Mouse (Mus musculus) hematopoietic stem cell, adult 5-6 weeks (primary cell): ENCODE data around the gene Slc6a15. TPM values are rescaled to one million over a fixed set of nuclear protein-coding genes. Genes with fewer than 3 reads are reported as not detected.

Experiments used
- ATAC-seq, 2 experiments: fragments of 125-278 bp in 1 of 2; replicated peaks in 1 of 2; 2 replicates each; pipeline ENCODE4 v1.8.0; 2016 to 2017; ENCODE audit warnings: inconsistent platforms in 2 of 2, mild to moderate bottlenecking in 2 of 2, moderate number of reproducible peaks in 2 of 2, low read depth in 1 of 2, moderate TSS enrichment in 1 of 2; ENCODE audit not compliant: low FRiP score in 2 of 2, poor library complexity in 2 of 2, severe bottlenecking in 2 of 2, insufficient read depth in 1 of 2, low TSS enrichment in 1 of 2
- total RNA-seq: library from RNA; stranded (forward); fragments of 172-1452, 232-1000 nt; gene quantifications from 2 replicates; pipeline ENCODE4 v1.2.3, GENCODE M21; 2017

Gene Slc6a15
- 8.2 and 16.2 TPM in 2 replicates for total RNA-seq

DNA sequence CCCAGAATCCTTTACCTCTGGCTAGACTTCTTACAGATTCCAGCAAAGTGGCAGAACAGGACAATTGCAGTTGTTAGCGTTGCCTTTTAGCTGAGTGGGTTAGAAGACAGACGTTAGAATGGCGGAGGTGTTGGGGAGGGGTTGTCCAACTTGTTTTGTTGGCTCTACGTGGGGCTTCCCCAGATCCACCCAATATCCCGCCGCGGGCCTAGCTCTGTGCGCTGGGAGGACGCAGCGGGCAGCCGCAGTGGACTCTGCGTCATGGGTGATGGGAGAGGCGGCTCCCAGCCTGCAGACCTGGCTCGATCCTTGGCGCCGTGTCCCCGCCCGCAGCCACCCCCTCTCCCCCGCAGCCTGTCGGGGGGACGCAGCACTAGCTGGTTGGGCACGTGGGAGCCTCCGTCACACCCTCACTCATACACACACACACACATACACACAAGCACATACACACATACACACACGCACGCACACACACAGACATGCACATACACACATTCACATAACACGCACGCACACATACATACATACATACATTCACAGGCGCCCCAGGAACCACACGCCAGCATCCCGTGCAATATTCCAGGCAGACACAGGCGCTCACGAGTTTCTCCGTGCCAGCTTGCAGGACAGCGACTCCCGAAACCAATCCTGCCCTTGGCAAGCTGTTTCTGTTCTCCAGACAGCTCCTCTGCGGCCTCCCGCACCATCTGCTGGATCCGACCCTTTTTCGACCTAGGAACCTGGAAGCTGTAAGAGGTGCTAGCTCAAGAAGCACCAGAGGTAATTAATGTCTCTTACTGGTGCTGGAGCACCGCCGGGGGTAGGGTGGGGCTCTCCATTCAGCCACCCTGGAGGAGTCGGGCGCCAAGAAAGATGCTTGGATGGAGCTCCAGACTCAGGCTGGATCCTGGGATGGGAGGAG lies at the start of gene Slc6a15:
TSS of gene Slc6a15 (plus strand) at position 413 of the 925 bp plus-strand sequence.
- ATAC-seq, result peak; percentile 30 to 46

DNA sequence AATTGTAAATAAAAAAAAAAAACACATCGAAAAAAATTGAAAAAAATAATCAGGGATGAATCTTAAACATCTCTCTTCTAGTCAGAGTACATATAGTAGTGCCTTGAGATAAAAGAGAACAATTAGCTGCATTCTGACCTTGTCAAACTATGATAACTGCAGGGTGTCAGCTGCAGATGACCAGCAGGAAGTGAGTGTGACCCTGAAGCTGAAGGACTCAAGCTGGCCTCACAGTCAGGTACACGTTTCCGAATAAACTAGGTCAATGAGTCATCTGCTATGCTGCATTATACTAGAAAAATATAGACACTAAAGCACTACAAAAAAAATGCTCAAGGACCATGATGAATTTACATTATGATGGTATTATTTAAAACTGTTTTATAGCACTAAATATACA lies 45.6 kb upstream of the Slc6a15 start:
- no peak for ATAC-seq

DNA sequence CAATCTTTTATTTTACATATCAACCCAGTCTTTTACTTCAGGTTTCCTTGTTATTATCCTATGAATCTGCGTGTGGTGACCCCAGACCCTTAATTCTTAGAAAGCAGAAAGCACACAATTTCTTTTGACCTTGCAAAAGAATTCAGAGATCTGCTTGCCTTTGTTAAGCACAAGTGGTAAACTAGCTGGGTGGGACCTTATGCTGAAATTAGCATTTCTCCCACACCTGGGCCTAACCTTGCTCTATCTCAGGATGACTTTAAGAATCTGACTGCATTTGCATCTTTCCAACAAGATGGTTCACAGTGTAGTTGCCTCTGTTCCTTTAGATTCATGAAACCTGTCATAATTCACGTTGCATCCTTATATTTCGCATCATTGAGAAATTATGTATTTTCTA lies 44.2 kb upstream of the Slc6a15 start:
- no peak for ATAC-seq

DNA sequence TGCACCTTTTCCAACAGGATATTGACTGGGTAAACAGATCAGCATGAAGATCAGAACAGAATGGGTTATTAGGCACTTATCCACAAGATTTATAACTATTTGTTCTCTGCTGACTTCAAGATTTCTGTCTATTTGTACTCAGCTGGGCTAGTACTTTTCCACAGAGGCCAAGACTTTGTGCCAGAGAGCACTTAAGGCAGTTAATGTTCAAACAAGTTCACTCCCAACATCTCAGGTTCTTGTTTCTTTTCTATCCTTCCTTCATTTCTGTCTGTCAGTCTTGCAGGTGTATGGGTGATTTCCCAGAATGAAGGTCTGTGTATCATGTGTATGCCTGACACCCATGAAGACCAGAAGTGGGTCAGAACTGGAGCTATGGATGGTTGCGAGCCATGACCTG lies 33.3 kb upstream of the Slc6a15 start:
- ATAC-seq, result no peak

DNA sequence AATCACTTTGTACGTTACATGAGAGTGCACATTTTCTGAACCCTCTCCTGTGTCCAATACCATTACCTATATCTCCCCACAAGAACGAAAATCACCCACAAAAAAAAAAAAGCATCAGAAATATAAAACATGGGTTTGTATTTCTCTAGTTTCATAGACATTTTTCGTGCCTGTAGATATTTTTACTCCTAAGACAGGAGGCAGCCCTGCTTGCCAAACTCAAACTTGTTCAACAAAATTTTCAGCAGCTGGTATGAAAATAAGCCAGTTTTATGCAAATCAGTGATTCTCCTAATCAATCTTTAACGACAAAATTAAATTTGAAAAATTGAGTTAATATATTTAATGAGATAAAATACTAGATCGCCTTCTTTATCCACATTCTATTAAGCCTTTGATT lies 27.7 kb upstream of the Slc6a15 start:
- no peak for ATAC-seq

DNA sequence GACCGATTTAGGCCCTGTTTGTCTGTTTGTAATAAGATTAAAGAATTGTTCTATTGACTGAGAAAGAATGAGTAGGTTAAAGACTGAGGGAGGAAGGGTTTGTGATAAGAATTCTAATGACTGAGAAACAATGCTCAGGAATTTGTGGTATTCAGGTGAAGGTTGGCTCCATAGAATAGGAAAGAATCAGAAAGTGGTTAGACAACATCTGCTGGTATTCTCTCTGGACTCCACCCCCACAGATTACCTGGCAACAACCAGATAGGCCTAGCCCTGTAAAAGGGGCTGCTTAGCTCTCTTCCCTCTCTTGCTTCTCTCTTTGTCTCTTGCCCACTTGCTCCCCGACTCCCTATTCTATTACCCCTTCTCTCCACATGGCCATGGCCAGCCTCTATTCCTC lies 20.8 kb upstream of the Slc6a15 start:
- ATAC-seq, result no peak

DNA sequence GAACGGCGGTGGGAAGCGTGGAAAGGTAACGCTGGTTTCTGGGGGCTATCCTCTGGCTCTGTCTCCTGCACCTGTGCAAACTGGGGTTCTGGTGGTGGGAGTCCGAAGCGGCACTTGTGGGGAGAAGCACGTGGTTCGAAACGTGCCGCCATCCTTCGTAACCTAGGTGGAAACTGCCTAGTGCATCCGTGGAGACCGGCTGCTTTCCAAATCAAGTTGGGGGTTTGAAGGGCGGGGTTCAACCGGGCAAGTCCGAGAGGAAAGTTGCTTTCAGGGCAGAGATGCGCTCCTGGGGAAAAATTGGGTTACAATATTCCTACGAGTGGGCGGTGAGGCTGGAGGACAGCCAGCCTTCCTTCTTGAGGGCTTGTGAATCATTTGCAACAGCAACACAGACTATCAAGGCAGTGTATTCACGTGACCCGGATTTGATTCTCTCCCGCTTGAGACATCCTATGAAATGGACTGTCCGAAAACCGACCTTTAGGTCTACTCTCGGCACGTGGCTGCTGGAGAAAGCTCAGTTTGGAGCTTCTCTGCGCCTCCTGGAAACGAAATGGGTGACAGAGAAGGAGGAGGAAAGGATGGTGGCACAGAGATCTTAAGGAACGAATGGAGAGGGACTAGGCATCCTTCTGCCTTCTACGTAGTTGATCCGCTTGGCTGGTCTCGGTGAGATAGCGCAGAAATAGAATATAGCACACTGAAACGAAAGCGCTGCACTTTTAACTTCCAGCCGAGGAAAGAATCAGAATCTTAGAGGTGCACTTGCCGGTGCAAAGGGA lies 905 bp downstream of the Slc6a15 start:
- ATAC-seq, result peak; percentile 35 to 43

DNA sequence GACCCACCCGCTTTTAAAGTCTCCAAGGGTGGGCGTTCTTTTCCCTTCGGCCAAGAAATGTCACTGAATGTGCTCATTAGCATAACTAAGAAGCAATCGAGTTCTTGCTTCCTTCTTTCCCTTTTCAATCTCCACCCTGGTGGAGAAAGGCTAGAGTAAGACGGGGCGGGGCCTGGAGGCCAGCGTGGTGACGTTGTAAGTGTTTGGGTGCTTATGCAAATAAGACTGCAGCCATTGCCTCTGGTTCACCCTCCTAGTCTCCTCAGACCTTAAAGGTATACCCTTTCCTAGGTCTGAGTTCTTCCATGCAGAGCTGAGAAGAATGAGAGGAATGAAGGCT lies 1.5 kb downstream of the Slc6a15 start:
- peak; percentile 95 to 96 for ATAC-seq

DNA sequence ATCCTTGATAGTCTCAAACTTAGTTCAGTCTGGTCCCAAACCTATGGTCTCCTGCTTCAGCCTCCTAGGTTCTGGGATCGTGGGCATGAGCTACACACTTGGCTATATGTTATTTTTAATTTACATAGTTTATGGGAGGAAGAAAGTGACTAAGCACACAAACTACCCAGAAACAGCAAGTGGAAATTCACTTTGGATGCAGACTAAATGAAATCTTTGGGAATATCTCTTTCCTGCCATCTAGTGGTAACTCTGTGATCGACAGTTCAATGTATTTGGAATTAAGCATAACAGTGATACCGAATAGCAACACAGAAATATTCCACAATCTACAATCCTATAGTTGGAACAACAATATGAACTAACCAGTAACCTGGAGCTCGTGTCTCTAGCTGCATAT lies 34.6 kb downstream of the Slc6a15 start:
- ATAC-seq, result peak in 1 of 2 experiments; percentile 60; a peak in 2 of 4 replicates

DNA sequence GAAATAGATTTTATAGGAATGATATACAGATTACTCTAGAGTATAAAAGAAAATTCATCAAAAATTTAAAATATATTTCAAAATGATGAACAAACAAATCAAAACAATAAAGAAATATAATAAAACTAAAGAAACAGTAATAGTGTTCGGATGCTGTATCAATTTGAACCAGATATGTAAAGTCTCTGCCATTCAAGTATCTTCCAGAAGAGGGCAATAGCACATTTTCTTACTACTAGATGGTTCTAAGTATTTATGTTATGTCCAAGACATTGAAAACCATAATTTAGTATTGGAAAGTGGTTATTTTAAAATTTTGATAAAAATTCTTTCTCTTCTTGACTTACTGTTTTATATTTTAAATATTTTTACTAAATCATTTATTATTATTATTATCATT lies 60.1 kb downstream of the Slc6a15 start:
- no peak for ATAC-seq

DNA sequence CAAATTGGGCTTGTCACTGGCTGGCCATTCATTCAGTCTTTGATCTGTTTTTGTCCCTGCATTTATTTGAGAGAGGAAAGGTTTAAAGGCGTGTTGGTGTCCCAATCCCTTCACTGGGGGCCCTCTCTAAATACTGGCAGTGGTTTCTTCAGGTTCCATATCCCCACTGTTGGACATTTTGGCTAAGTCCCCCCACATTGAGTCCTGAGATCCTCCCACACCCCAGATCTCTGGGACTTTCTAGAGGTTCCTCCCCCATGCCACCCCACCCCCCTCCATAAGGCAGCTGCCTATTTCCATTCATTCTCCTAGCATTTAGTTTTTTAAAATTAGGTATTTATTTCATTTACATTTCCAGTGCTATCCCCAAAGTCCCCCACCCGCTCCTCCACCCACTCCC lies 75.0 kb downstream of the Slc6a15 start:
- no peak for ATAC-seq

DNA sequence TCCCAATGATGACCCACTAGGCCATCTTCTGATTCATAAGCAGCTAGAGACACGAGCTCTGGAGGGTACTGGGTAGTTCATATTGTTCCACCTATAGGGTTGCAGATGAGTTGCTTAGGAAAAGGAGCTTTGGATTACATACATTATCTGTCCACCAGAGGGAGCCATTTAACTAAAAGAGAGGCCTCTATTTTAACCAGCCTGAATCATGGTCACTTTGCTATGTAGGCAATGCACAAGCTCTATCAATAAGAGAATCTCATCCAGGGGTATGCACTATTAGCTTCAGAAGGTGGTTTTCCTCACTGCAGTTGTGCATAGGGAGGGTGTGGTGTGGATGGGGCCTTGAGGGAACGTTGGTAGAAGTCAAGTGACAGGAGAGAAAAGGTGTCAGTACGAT lies 75.5 kb downstream of the Slc6a15 start:
- peak; percentile 82 to 87 for ATAC-seq

DNA sequence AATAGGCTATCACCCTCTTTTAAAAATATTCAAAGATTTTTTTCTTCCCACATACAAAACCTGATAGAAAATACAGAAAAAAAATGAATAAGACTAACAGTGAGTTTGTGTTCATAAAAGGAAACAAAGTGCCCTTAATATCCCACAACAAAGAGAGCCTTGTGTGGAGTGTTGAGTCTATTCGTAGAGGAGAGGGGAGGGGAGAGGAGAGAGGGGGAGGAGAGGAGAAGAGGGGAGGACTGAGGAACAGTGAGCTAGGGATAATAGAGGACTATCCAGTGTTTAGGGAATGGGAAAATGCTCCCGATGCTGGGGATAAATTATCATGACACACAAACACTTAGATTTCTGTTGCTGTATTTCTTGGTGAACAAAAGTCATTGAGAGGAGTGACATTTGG lies 80.8 kb downstream of the Slc6a15 start:
- no peak for ATAC-seq

DNA sequence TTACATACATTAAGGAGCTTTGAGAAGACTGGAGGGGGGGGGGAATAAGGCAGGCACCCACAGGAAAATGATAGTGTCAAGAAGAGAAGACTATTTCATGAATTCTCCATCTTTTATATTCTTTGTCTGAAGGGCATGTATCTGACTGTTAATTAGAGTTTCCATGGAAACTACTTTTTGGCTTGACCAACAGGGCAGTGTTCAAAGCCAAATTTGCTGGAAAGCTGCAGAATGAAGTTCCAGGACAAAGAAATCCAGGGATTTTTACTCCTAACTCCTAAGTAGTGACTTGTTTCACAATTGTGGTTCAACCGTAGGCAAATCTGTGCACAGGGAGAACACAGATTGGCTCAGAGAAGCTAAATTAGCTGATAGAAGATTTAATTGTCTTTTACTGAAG lies 90.3 kb downstream of the Slc6a15 start:
- no peak for ATAC-seq

Other genes starting within 250 kb of the Slc6a15 start
- gene Lrriq1, start 131.5 kb upstream of the Slc6a15 start, total RNA-seq, result not detected in 2 replicates